Comparison of ENCODE assay signal across 11 mouse cellular contexts in genomic region chr4:46151903-46152544, GRCm38 (mm10).
"Had no signal": no experiment of that assay in that cellular context is flagged by ENCODE, and none has a peak within 500 bp of the region (broad histone marks: within the 10 kb centered on the region; RNA-seq: fewer than 3 reads in every experiment).

No protein-coding gene starts in this region.

- ATAC-seq: liver, postnatal 0 days; midbrain, embryonic 16.5 days had no signal

- DNase-seq: kidney, adult 2 months; kidney, postnatal 14 days; layer of hippocampus, adult 9-11 months; layer of hippocampus, postnatal 36 days; liver; liver, embryonic 13.5 days; liver, postnatal 0 days; lung, postnatal 14 days; right cerebral cortex, postnatal 4 days; spleen, adult 18-20 months had no signal
